Comparison of ENCODE assay signal across 33 mouse cellular contexts in the genomic region with DNA sequence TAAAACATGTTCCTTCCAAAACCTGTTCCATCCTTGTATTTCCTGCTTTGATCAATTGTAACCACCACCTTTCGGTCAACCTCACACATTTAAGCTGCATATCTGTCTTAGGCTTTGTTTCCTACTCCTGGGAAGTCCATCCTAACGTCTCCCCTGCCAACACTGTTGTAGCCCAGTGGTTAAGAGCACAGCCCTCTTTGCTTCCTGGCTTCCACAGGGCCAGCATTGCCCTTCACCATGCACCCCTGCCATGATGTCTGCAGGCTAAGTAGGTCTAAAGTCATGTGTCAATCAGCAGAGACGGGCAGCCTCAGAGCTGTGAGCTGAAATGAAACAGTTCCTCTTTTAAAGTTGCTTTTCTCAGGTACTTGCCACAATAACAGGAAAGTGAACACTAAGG.
"Had no signal": no experiment of that assay in that cellular context is flagged by ENCODE, and none has a peak within 500 bp of the region (broad histone marks: within the 10 kb centered on the region; RNA-seq: fewer than 3 reads in every experiment).

No protein-coding gene starts in this region.

- H3K4me2 ChIP-seq: heart, embryonic 11.5 days; heart, embryonic 12.5 days; heart, embryonic 13.5 days; heart, embryonic 15.5 days; hindbrain, embryonic 12.5 days; hindbrain, embryonic 13.5 days; hindbrain, embryonic 14.5 days; hindbrain, embryonic 15.5 days; intestine, embryonic 15.5 days; kidney, embryonic 15.5 days had no signal

- H3K4me1 ChIP-seq: hindbrain, embryonic 13.5 days had no signal

- H3K4me3 ChIP-seq: heart, embryonic 12.5 days; heart, embryonic 13.5 days; heart, embryonic 15.5 days; hindbrain, embryonic 10.5 days; hindbrain, embryonic 12.5 days; hindbrain, embryonic 13.5 days; hindbrain, embryonic 15.5 days; intestine, embryonic 15.5 days; kidney, embryonic 15.5 days; layer of hippocampus, adult 2 months had no signal

- H3K27me3 ChIP-seq: heart, embryonic 12.5 days; heart, embryonic 13.5 days; heart, embryonic 15.5 days; hindbrain, embryonic 12.5 days; hindbrain, embryonic 13.5 days; hindbrain, embryonic 15.5 days; intestine, embryonic 15.5 days; kidney, embryonic 15.5 days had no signal

- DNase-seq: heart, postnatal 14 days; heart, postnatal 36 days; heart, postnatal 4 days; kidney, adult 11 months; kidney, adult 18-20 months; kidney, adult 2 months; kidney, adult 8-10 months; kidney, adult 9 months; kidney, postnatal 10 days; kidney, postnatal 14 days; kidney, postnatal 25 days; kidney, postnatal 36 days; kidney, postnatal 4 days; layer of hippocampus, adult 9-11 months; layer of hippocampus, postnatal 36 days had no signal

- H3K9ac ChIP-seq: heart, embryonic 12.5 days; heart, embryonic 13.5 days; heart, embryonic 15.5 days; hindbrain, embryonic 12.5 days; hindbrain, embryonic 13.5 days; hindbrain, embryonic 14.5 days; hindbrain, embryonic 15.5 days; intestine, embryonic 15.5 days; kidney, embryonic 15.5 days had no signal

- H3K27ac ChIP-seq: heart, embryonic 13.5 days; heart, embryonic 15.5 days; hindbrain, embryonic 10.5 days; hindbrain, embryonic 12.5 days; hindbrain, embryonic 13.5 days; hindbrain, embryonic 14.5 days; hindbrain, embryonic 15.5 days; hindbrain, postnatal 0 days; intestine, embryonic 15.5 days; kidney, embryonic 15.5 days; kidney, postnatal 0 days; layer of hippocampus, adult 2 months had no signal

- H3K9me3 ChIP-seq: heart, embryonic 12.5 days; heart, embryonic 13.5 days; heart, embryonic 15.5 days; hindbrain, embryonic 10.5 days; hindbrain, embryonic 12.5 days; hindbrain, embryonic 13.5 days; hindbrain, embryonic 15.5 days; intestine, embryonic 15.5 days; kidney, embryonic 15.5 days had no signal

- ATAC-seq: hindbrain, embryonic 16.5 days; hindbrain, postnatal 0 days; inflammation-experienced regulatory T-cells, adult 6 months; intestine, embryonic 15.5 days; intestine, embryonic 16.5 days; intestine, postnatal 0 days had no signal

- H3K36me3 ChIP-seq: heart, embryonic 12.5 days; heart, embryonic 13.5 days; heart, embryonic 15.5 days; hindbrain, embryonic 10.5 days; hindbrain, embryonic 12.5 days; hindbrain, embryonic 13.5 days; hindbrain, embryonic 15.5 days; intestine, embryonic 15.5 days; kidney, embryonic 15.5 days had no signal
